Mouse (Mus musculus): ENCODE data around the gene Cyyr1. TPM values are rescaled to one million over a fixed set of nuclear protein-coding genes. Genes with fewer than 3 reads are reported as not detected.

The Cyyr1 gene
- polyA plus RNA-seq (2015; fragmentation: Nextera tagmentation; extraction: Ambion mirVana) = 3.3 and 4.4 TPM in 2 replicates

DNA sequence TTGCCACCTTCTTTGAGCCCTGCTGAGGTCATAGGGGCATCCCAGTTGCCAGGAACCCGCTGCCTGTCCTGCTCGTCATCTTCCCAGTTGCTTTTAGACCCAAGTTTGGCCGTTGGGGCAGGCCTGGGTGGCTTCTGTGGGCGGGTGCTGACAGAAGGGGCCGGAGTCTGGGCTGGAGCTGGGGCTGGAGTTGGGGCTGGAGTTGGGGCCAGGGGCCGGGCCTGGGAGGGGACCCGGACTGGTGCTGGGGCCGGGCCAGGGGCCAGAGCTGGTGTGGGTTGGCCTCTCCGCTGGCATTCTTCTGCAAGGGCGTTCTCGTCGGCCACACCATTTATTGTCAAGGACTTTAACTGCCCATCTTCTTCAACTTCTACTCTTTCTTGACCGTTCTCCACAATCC, at the start of gene Cyyr1:
Gene Cyyr1, minus strand, starts transcription at position 101 of the 400 bp plus-strand sequence.

Other genes starting within 250 kb of the Cyyr1 start
- 4.9 and 5.4 TPM in 2 replicates for gene Adamts1, start 249.7 kb upstream of the Cyyr1 start, polyA plus RNA-seq (2015; fragmentation: Nextera tagmentation; extraction: Ambion mirVana)

All from spleen, postnatal 0 days (tissue).